Mouse (Mus musculus): ENCODE results near the gene Neurog2.

Gene Neurog2

GRCm38 (mm10) chr3:127634984-127635349 is 2.0 kb downstream of the Neurog2 start:
- CTCF ChIA-PET, result interaction anchor here (0.7 to 4.0 kb wide), 23 partner anchors 7 to 637 kb away, joined by 3 to 30 read pairs (median 5); partner anchors contain the start of gene Alpk1 (in 1 of the 4)

DNA sequence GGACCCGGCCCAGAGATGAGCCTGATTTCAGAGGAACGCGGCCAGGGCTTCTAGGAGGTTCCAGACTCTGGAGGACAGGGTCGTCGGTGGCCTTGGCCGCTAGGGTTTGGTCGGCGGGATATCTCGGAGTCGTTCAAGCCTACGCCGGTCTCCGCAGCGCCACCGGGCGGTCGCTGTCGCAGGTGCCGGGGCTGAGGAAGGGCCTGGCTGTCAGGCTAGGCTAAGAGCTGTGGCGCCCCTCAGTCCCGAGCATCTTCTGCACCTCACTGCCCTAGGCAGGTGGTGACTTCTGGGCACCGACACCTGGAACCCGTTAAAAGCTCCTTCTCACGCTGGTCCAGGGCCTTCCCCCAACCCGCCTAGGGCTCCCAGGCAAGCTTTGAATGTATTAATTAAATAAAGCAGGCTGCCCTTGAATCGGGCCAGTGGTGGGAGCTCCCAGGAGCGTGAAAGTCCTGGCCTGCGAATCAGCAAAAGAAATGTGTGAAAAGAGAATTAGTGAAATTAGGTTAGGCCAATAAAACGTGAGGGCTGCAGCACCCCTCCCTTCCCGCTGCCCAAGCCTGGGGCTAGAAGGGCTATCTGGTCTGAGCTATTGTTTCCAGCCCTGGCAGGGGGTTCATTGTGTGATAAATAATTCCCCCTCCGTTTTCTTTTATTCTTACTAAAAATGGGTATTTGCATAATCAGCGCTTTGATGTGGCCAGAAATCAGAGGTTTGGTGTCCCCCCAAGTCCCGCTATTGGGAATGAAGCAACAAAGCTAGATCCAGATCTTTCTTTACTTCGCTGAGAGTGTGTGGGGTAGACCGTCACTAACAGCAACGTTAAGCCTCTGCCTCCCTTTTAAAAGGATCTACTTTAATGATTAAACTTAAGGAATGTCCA is 7.2 kb downstream of the Neurog2 start:
- ChIA-PET POLR2A (interaction anchor here in 2 of 4 experiments (1.0 to 2.2 kb wide), 2 partner anchors 12 to 27 kb away, joined by 3 to 13 read pairs; no protein-coding TSS in a partner anchor), CTCF (interaction anchor here (0.5 to 4.0 kb wide), 27 partner anchors 9 to 1981 kb away, joined by 3 to 21 read pairs (median 4); partner anchors contain the start of genes Alpk1 (in 1 of the 4) and Ank2 (in 1 of the 4))

More at GRCm38 (mm10) chr3:127634984-127635349, 2.0 kb downstream of the Neurog2 start:
- POLR2A ChIA-PET, result interaction anchor here (0.6 to 2.0 kb wide), 4 partner anchors 9 to 1974 kb away, joined by 3 to 7 read pairs (median 4); no protein-coding TSS in a partner anchor

DNA sequence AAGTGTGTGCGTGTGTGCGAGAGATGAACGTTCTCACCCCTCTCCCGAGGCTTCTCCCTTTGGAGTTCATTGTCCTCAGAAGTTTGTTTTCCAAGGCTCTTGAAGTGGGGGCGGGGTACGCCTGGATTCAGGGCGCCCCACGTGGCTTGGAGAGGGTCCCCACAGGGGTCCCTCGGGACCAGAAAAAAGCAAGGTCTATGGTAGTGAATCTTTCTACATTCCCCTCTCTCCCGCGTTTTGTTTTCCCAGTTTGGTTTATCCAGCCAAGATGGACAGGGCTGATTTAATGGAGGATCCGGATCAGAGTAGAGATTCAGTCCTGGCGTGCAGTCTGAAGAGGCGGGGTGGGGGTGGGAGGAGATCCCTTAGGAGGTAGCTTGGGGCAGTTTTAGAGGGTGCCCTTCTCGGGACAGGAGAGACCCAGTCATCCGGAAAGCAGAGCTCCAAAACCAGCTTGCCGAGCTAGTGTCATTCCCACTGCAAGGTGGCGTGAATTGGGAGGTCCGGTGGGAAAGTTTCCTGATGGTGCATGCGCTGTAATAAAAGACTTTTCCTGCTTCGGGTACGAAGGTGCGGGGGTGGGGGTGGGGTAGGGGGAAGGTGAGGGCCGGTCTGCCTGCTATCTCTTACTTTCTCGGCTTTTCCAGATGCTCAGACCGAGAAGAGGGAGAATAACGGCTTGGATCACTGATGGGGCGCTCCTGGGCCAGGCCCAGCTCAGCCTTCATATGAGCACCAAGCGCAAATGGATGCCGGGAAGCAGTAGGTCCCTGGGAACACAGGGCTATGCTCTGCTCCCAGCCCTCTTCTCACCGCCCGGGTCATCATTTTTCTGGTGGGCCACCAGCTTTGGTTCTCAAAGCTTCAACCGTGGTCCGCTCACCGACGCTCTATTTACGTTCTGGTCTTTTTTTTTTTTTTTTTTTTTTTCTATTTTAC is 8.1 kb downstream of the Neurog2 start:
- ChIA-PET POLR2A (interaction anchor here in 1 of 4 experiments (0.7 to 2.2 kb wide), 2 partner anchors 13 to 123 kb away, joined by 3 to 13 read pairs; no protein-coding TSS in a partner anchor), CTCF (interaction anchor here (0.5 to 4.0 kb wide), 19 partner anchors 9 to 1564 kb away, joined by 3 to 21 read pairs (median 4); no protein-coding TSS in a partner anchor)

DNA sequence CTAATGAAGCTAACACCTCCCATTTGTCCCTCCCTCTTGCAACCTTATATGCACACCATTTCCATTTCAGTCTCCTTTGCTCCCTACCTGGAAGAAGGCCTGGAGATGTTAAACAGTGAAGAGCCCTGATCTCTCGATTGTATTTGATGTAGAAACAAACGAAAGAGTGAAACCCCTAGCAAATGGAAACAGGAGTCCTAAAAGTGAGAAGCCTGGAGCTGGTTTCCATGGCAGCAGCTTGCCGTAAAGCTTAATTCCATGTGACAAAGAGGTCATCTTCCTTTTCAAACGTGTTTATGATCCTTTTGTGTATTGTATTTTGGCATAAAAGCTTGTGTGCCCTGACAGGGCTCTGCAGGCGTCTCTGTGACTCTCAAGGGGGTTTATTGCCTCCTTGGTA is 9.3 kb downstream of the Neurog2 start:
- ChIA-PET CTCF (interaction anchor here in 2 of 4 experiments (1.1 to 4.0 kb wide), 3 partner anchors 8 to 14 kb away, joined by 4 to 17 read pairs (median 4); no protein-coding TSS in a partner anchor), POLR2A (no interaction called here)

GRCm38 (mm10) chr3:127646156-127646825 is 13.4 kb downstream of the Neurog2 start:
- ChIA-PET CTCF (interaction anchor here (0.9 to 1.3 kb wide), 5 partner anchors 12 to 117 kb away, joined by 3 to 5 read pairs (median 4); no protein-coding TSS in a partner anchor), POLR2A (interaction anchor here in 1 of 4 experiments (0.7 to 0.9 kb wide), 3 partner anchors 14 to 292 kb away, joined by 3 read pairs; partner anchors contain the start of gene Neurog2)

GRCm38 (mm10) chr3:127651742-127652653 is 19.1 kb downstream of the Neurog2 start:
- CTCF ChIA-PET, result interaction anchor here in 3 of 4 experiments (0.5 to 1.2 kb wide), 4 partner anchors 12 to 157 kb away, joined by 4 to 8 read pairs (median 4); no protein-coding TSS in a partner anchor
- POLR2A ChIA-PET, result interaction anchor here in 1 of 4 experiments (1.0 kb wide), 1 partner anchor 186 kb away, joined by 3 read pairs; the partner anchor contains the start of gene Ap1ar

DNA sequence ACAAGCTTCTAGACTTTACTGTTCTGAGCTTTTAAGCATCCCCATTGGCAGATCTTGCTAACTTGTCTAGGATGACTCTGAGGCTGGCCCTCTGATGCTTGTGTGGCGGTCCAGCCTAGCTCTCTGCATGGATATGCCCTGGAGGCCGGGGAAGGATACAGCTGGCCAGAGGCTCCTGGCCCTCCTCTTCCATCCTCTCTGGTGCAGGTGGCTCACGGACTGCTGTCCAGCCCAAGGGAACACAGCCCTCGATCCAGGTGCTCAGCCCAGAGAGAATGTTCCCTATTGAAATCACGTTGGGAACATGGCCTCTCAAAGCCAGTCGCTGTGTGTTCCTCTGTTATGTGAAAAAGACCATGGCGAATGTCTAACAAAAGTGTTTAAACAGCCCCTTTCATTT is 27.8 kb downstream of the Neurog2 start:
- ChIA-PET POLR2A (interaction anchor here in 1 of 4 experiments (0.6 kb wide), 1 partner anchor 27 kb away, joined by 4 read pairs; no protein-coding TSS in a partner anchor), CTCF (no interaction called here)

- CTCF ChIA-PET, result interaction anchor here in 1 of 4 experiments (0.8 kb wide), 1 partner anchor 22 kb away, joined by 3 read pairs; no protein-coding TSS in a partner anchor
Measured at GRCm38 (mm10) chr3:127661646-127662531, 29.0 kb downstream of the Neurog2 start.

GRCm38 (mm10) chr3:127679703-127680102 is 46.8 kb downstream of the Neurog2 start:
- ChIA-PET CTCF (no interaction called here), POLR2A (no interaction called here)

More at GRCm38 (mm10) chr3:127661646-127662531, 29.0 kb downstream of the Neurog2 start:
- POLR2A ChIA-PET, result no interaction called here

Data from embryonic stem cell, embryonic (primary cell).